Mouse (Mus musculus) midbrain, embryonic 15.5 days (tissue): ENCODE results near the gene Ascl2. TPM values are rescaled to one million over a fixed set of nuclear protein-coding genes. Genes with fewer than 3 reads are reported as not detected.

Experiments
- ATAC-seq: fragments of 200-750 bp; cut with Nextera tagmentation; replicated peaks from 2 replicates; pipeline ENCODE4 v1.8.0; 2017; ENCODE audit warnings: moderate TSS enrichment
- H3K27ac ChIP-seq: fragments of 300-500 bp; sonication (generic); 2 replicates; pipeline ENCODE4 v1.5.1; 2015; ENCODE audit warnings: mild to moderate bottlenecking, inconsistent platforms
- H3K27me3 ChIP-seq: fragments of 300-500 bp; sonication (generic); replicated peaks from 2 replicates; pipeline ENCODE4 v1.6.1; 2015; ENCODE audit warnings: inconsistent platforms
- H3K36me3 ChIP-seq: fragments of 300-500 bp; sonication (generic); replicated peaks from 2 replicates; pipeline ENCODE4 v1.6.1; 2015; ENCODE audit warnings: inconsistent platforms
- H3K4me1 ChIP-seq: fragments of 300-500 bp; sonication (generic); 2 replicates; pipeline ENCODE4 v1.6.1; 2015; ENCODE audit warnings: inconsistent platforms
- H3K4me2 ChIP-seq: fragments of 300-500 bp; sonication (generic); 2 replicates; pipeline ENCODE4 v1.6.1; 2015; ENCODE audit warnings: inconsistent platforms, mild to moderate bottlenecking, moderate library complexity
- H3K4me3 ChIP-seq: fragments of 300-500 bp; sonication (generic); 2 replicates; pipeline ENCODE4 v1.5.1; 2015; ENCODE audit warnings: mild to moderate bottlenecking, inconsistent platforms
- H3K9ac ChIP-seq: fragments of 300-500 bp; sonication (generic); 2 replicates; pipeline ENCODE4 v1.6.1; 2015; ENCODE audit warnings: mild to moderate bottlenecking, inconsistent platforms
- H3K9me3 ChIP-seq: fragments of 300-500 bp; sonication (generic); 2 replicates; pipeline ENCODE4 v1.6.1; 2016; ENCODE audit warnings: inconsistent platforms
- WGBS: fragments of 180-500 bp; shearing (Covaris S2); methylation state at CpG from one replicate; pipeline ENCODE4 v1.1.7; 2015; ENCODE audit warnings: mixed read lengths; 5-methylcytosine and 5-hydroxymethylcytosine counted together
- polyA plus RNA-seq: library from polyadenylated mRNA; unstranded; fragments of >200 nt; fragmentation: Nextera tagmentation; extraction: Ambion mirVana; gene quantifications from 2 replicates; pipeline ENCODE4 v1.2.1, GENCODE M21; 2015

Ascl2 gene
- polyA plus RNA-seq, 1 experiment from 2014 or later: 0.58 TPM

DNA sequence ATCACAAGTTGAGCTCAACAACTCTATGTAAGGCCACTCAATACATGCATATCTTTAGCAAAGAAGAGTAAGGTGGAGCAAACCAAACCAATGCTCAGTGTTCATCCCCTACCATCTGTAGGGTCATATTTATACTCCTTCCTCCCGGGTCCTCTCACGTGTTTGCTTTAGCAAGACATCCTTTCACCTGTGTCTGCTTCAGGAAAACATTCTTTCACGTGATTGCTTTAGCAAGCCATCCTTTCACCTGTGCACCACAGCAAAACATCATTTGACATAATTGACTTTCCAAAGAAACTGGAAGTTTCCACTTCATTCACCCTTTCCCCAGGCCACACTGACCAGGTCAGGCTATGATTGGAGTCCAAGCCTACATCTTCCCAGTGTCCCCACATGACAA lies 38.0 kb downstream of the Ascl2 start, which contains the start of gene Th:
TSS of gene Th (minus strand) at position 101 of the 400 bp plus-strand sequence.
- no peak for ATAC-seq
- WGBS: 78% methylated on average over 3 of the region's 3 CpGs
- H3K27me3 ChIP-seq: no peaks in the 10 kb centered on the region

DNA sequence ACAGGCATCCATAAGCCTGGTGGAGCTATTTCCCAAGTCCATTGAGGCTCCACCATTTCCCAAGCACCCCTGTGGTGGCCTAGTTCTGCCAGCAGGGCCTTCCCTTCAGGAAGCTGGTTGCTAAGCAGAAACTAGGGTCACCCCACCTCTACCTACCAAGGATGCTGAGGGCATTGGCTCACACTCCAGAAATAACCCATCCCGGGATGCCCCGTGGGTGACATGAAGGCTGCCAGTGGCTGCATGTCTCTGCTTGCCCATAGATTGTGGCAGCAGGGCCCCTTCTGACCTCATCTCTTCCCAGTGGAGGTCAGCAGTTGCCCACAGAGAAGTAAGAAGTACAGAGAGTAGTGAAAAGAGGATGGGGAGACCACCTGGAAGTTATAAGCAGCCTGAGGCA lies 39.5 kb downstream of the Ascl2 start:
- Histone ChIP-seq H3K27me3 (no peaks in the 10 kb centered on the region), H3K36me3 (no peaks in the 10 kb centered on the region), H3K9me3 (no peaks in the 10 kb centered on the region), H3K27ac (no peak overlapping the region), H3K4me1 (no peaks in the 10 kb centered on the region), H3K4me2 (no peak overlapping the region), H3K9ac (no peak overlapping the region), H3K4me3 (no peak overlapping the region)
- ATAC-seq: no peak
- WGBS: 86% methylated on average over 2 of the region's 2 CpGs

More for the DNA sequence above, 38.0 kb downstream of the Ascl2 start, which contains the start of gene Th:
- Histone ChIP-seq H3K4me1 (no peaks in the 10 kb centered on the region), H3K27ac (no peak within 1 kb of the TSS), H3K4me3 (no peak within 1 kb of the TSS), H3K9me3 (no peaks in the 10 kb centered on the region), H3K9ac (no peak within 1 kb of the TSS), H3K4me2 (no peak within 1 kb of the TSS), H3K36me3 (no peaks in the 10 kb centered on the region)

DNA sequence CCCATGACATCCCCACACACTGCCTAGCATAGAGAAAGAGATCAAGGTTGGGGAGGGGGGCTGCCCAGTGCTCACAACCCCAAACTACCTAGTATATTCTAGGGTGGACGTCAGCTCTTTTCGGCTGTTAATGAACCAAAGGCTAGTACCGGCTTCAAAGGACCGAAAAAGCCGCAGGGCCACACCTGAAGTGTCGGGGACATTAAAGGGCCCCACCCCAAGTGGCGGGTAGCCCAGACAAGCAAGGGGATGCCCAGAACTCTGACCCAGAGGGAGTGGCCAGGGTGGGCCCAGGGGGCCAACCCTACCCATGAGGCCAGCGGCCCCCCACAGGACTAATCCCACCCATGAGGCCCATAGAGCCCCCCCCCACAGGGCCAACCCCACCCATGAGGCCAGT lies 41.8 kb downstream of the Ascl2 start:
- H3K27ac ChIP-seq: no peak overlapping the region
- no peak for ATAC-seq
- 85% methylated on average over 8 of the region's 8 CpGs for WGBS
- H3K4me3 ChIP-seq: no peak overlapping the region
- H3K9ac ChIP-seq: no peak overlapping the region
- no peak overlapping the region for H3K4me2 ChIP-seq
- no peaks in the 10 kb centered on the region for H3K27me3 ChIP-seq
- no peaks in the 10 kb centered on the region for H3K9me3 ChIP-seq
- H3K36me3 ChIP-seq: no peaks in the 10 kb centered on the region
- no peaks in the 10 kb centered on the region for H3K4me1 ChIP-seq

DNA sequence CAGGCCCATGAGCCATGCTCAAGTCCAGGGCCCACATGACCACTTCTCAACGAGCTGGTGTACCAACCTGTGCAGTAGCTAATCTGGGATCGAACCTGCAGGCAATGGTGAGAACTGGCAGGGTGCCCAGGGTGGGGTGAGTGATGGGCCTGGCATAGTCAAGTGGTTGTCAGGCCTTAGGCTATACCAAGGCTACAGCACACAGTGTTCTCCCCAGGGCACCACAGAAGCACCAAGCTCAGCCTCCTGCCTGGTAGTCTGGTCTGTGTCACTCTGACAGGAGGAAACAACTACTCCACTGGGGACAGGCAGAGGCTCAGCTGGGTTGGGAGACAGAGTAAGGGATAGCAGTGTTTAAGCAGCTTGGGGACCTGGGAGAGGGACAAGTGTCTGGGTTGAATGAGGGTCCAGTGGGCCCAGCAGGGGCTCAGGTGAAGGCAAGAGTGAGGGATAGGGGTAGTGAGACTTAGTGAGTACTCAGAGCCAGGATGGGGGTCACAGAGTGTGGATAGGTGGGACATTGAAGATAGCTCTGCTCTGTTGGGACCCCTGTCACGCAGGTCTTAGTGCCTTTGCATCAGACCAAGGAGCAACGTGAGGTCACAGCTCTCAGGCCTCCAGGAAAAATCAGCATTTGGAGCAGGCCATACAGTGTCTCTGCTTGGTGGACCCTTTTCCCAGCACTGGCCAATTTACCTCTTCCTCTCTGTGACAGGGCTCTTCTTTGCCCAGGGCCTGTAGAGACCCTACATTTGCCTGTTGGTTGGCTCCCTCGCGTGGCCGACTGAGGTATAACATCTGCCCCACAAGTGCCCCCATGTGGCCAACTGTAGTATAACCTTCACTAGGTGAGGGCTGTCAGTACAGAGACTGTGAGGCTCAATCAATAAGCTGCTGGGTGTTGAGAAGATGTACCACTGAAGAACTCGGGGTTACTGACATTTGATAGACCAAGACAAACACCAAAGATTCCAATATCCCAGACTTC lies 50.1 kb downstream of the Ascl2 start:
- no peak overlapping the region for H3K4me2 ChIP-seq

DNA sequence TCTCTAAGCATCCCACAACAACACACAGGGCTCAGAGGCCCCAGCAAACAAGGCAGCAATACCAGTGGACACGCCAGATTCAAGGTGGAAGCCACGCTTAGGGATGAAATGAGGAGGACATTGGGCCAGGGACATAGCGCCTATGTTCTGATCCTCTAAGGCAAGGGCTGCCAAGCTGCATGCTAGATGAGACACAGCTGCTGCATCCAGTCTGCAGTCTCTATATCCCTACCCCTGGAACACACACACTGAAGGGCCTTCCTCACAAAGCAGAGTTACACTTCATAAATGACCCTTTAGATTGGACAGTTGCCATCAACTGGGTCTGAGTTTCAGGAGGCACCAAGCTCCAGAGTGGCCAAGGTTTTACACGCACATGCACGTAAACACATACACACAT lies 51.4 kb downstream of the Ascl2 start:
- ATAC-seq: no peak
- 81% methylated on average over 5 of the region's 5 CpGs for WGBS

More for the DNA sequence above, 50.1 kb downstream of the Ascl2 start:
- H3K36me3 ChIP-seq: no peaks in the 10 kb centered on the region
- H3K9me3 ChIP-seq: no peaks in the 10 kb centered on the region
- H3K9ac ChIP-seq: no peak overlapping the region
- peaks cover 5% of the 10 kb centered on the region; the same call in 1 of the 2 replicates for H3K4me1 ChIP-seq
- H3K4me3 ChIP-seq: no peak overlapping the region
- H3K27ac ChIP-seq: no peak overlapping the region
- no peaks in the 10 kb centered on the region for H3K27me3 ChIP-seq
- WGBS: 28% methylated on average over 8 of the region's 8 CpGs
- ATAC-seq: peak; percentile 56; the same call in 1 of the 2 replicates

More for the DNA sequence above, 51.4 kb downstream of the Ascl2 start:
- no peaks in the 10 kb centered on the region for H3K27me3 ChIP-seq
- H3K27ac ChIP-seq: no peak overlapping the region
- no peaks in the 10 kb centered on the region for H3K36me3 ChIP-seq
- H3K9ac ChIP-seq: no peak overlapping the region
- H3K9me3 ChIP-seq: no peaks in the 10 kb centered on the region
- H3K4me3 ChIP-seq: no peak overlapping the region
- H3K4me1 ChIP-seq: peaks cover 5% of the 10 kb centered on the region; the same call in 1 of the 2 replicates
- no peak overlapping the region for H3K4me2 ChIP-seq

Other genes starting within 250 kb of the Ascl2 start
- 0.40 TPM in 1 of 2 replicates, not detected in the other for gene Ins2, start 225.9 kb downstream of the Ascl2 start, polyA plus RNA-seq
- gene Th, start 38.1 kb downstream of the Ascl2 start, polyA plus RNA-seq: 34.3 and 35.5 TPM in 2 replicates
- 0.66 and 0.97 TPM in 2 replicates for gene Tspan32, start 35.8 kb upstream of the Ascl2 start, polyA plus RNA-seq
- gene Cd81, start 83.5 kb upstream of the Ascl2 start, polyA plus RNA-seq: 374 and 398 TPM in 2 replicates
- gene Tssc4, start 100.0 kb upstream of the Ascl2 start, polyA plus RNA-seq: 103 and 114 TPM in 2 replicates
- 1.3 and 1.6 TPM in 2 replicates for gene Trpm5, start 125.4 kb upstream of the Ascl2 start, polyA plus RNA-seq
- 1.3 and 1.8 TPM in 2 replicates for gene Kcnq1, start 137.1 kb upstream of the Ascl2 start, polyA plus RNA-seq